Mouse (Mus musculus): ENCODE results near the gene Nlrp4f. TPM values are rescaled to one million over a fixed set of nuclear protein-coding genes. Genes with fewer than 3 reads are reported as not detected.

Nlrp4f gene
- polyA plus RNA-seq, 1 experiment, result not detected

- Histone ChIP-seq H3K4me3 (ENCODE audit: insufficient read depth, poor library complexity, severe bottlenecking) (no peak overlapping the region), H3K79me3 (ENCODE audit: low read depth) (no peaks in the 10 kb centered on the region), H3K36me3 (ENCODE audit: control insufficient read depth, insufficient read depth) (no peaks in the 10 kb centered on the region), H3K27me3 (ENCODE audit: control insufficient read depth, insufficient read depth, insufficient read length) (no peaks in the 10 kb centered on the region), H3K79me2 (ENCODE audit: control insufficient read depth, insufficient read depth) (no peaks in the 10 kb centered on the region), H3ac (ENCODE audit: control insufficient read depth, insufficient read length, low read depth) (no peak overlapping the region)
- no peak for TF ChIP-seq USF1 (IDR thresholded peaks at IDR 0.05; ENCODE audit: low read depth)
- no peak for TF ChIP-seq FOSL1 (IDR thresholded peaks at IDR 0.05; ENCODE audit: insufficient read depth, low read length, poor library complexity, severe bottlenecking)
- no peak for TF ChIP-seq CTCF (IDR thresholded peaks at IDR 0.05; ENCODE audit: control insufficient read depth, insufficient read depth, insufficient read length)
- no peak for TF ChIP-seq MYOD1 (IDR thresholded peaks at IDR 0.05; ENCODE audit: control insufficient read depth, insufficient read length, low read depth)
- TF ChIP-seq MYOG (IDR thresholded peaks at IDR 0.05; ENCODE audit: control insufficient read depth, extremely low read depth, insufficient read length), result no peak
- TF ChIP-seq CEBPB (IDR thresholded peaks at IDR 0.05; ENCODE audit: low read depth), result no peak
- TF ChIP-seq MAX (IDR thresholded peaks at IDR 0.05), result no peak
Measured at GRCm38 (mm10) chr13:65237211-65237610, 31.4 kb upstream of the Nlrp4f start.

GRCm38 (mm10) chr13:65226657-65227056 is 20.9 kb upstream of the Nlrp4f start:
- H3K27me3 ChIP-seq (ENCODE audit: control insufficient read depth, insufficient read depth, insufficient read length), result no peaks in the 10 kb centered on the region
- H3K79me2 ChIP-seq (ENCODE audit: control insufficient read depth, insufficient read depth), result no peaks in the 10 kb centered on the region
- H3ac ChIP-seq (ENCODE audit: control insufficient read depth, insufficient read length, low read depth), result no peak overlapping the region
- no peak for TF ChIP-seq FOSL1 (IDR thresholded peaks at IDR 0.05; ENCODE audit: insufficient read depth, low read length, poor library complexity, severe bottlenecking)
- TF ChIP-seq USF1 (IDR thresholded peaks at IDR 0.05; ENCODE audit: low read depth), result no peak
- no peak for TF ChIP-seq MYOG (IDR thresholded peaks at IDR 0.05; ENCODE audit: control insufficient read depth, extremely low read depth, insufficient read length)
- TF ChIP-seq MYOD1 (IDR thresholded peaks at IDR 0.05; ENCODE audit: control insufficient read depth, insufficient read length, low read depth), result no peak
- TF ChIP-seq CEBPB (IDR thresholded peaks at IDR 0.05; ENCODE audit: low read depth), result no peak
- no peak for TF ChIP-seq CTCF (IDR thresholded peaks at IDR 0.05; ENCODE audit: control insufficient read depth, insufficient read depth, insufficient read length)
- no peak for TF ChIP-seq MAX (IDR thresholded peaks at IDR 0.05)
- no peaks in the 10 kb centered on the region for H3K36me3 ChIP-seq (ENCODE audit: control insufficient read depth, insufficient read depth)
- no peak overlapping the region for H3K4me3 ChIP-seq (ENCODE audit: insufficient read depth, poor library complexity, severe bottlenecking)
- no peaks in the 10 kb centered on the region for H3K79me3 ChIP-seq (ENCODE audit: low read depth)

GRCm38 (mm10) chr13:65225945-65226344 is 20.2 kb upstream of the Nlrp4f start:
- H3K79me2 ChIP-seq (ENCODE audit: control insufficient read depth, insufficient read depth), result no peaks in the 10 kb centered on the region
- TF ChIP-seq MAX (IDR thresholded peaks at IDR 0.05) (no peak), USF1 (IDR thresholded peaks at IDR 0.05; ENCODE audit: low read depth) (no peak), MYOD1 (IDR thresholded peaks at IDR 0.05; ENCODE audit: control insufficient read depth, insufficient read length, low read depth) (no peak), FOSL1 (IDR thresholded peaks at IDR 0.05; ENCODE audit: insufficient read depth, low read length, poor library complexity, severe bottlenecking) (no peak), MYOG (IDR thresholded peaks at IDR 0.05; ENCODE audit: control insufficient read depth, extremely low read depth, insufficient read length) (no peak), CEBPB (IDR thresholded peaks at IDR 0.05; ENCODE audit: low read depth) (no peak), CTCF (IDR thresholded peaks at IDR 0.05; ENCODE audit: control insufficient read depth, insufficient read depth, insufficient read length) (no peak)
- H3ac ChIP-seq (ENCODE audit: control insufficient read depth, insufficient read length, low read depth), result no peak overlapping the region
- no peaks in the 10 kb centered on the region for H3K27me3 ChIP-seq (ENCODE audit: control insufficient read depth, insufficient read depth, insufficient read length)
- no peak overlapping the region for H3K4me3 ChIP-seq (ENCODE audit: insufficient read depth, poor library complexity, severe bottlenecking)
- no peaks in the 10 kb centered on the region for H3K79me3 ChIP-seq (ENCODE audit: low read depth)
- H3K36me3 ChIP-seq (ENCODE audit: control insufficient read depth, insufficient read depth), result no peaks in the 10 kb centered on the region

GRCm38 (mm10) chr13:65200667-65201066 is 5.1 kb downstream of the Nlrp4f start:
- no peak overlapping the region for H3ac ChIP-seq (ENCODE audit: control insufficient read depth, insufficient read length, low read depth)
- no peaks in the 10 kb centered on the region for H3K36me3 ChIP-seq (ENCODE audit: control insufficient read depth, insufficient read depth)
- no peak for TF ChIP-seq FOSL1 (IDR thresholded peaks at IDR 0.05; ENCODE audit: insufficient read depth, low read length, poor library complexity, severe bottlenecking)
- no peak for TF ChIP-seq MAX (IDR thresholded peaks at IDR 0.05)
- no peak for TF ChIP-seq CEBPB (IDR thresholded peaks at IDR 0.05; ENCODE audit: low read depth)
- TF ChIP-seq USF1 (IDR thresholded peaks at IDR 0.05; ENCODE audit: low read depth), result no peak
- TF ChIP-seq CTCF (IDR thresholded peaks at IDR 0.05; ENCODE audit: control insufficient read depth, insufficient read depth, insufficient read length), result no peak
- TF ChIP-seq MYOD1 (IDR thresholded peaks at IDR 0.05; ENCODE audit: control insufficient read depth, insufficient read length, low read depth), result no peak
- no peak for TF ChIP-seq MYOG (IDR thresholded peaks at IDR 0.05; ENCODE audit: control insufficient read depth, extremely low read depth, insufficient read length)
- H3K79me2 ChIP-seq (ENCODE audit: control insufficient read depth, insufficient read depth), result no peaks in the 10 kb centered on the region
- H3K27me3 ChIP-seq (ENCODE audit: control insufficient read depth, insufficient read depth, insufficient read length), result no peaks in the 10 kb centered on the region
- no peak overlapping the region for H3K4me3 ChIP-seq (ENCODE audit: insufficient read depth, poor library complexity, severe bottlenecking)
- H3K79me3 ChIP-seq (ENCODE audit: low read depth), result no peaks in the 10 kb centered on the region

GRCm38 (mm10) chr13:65176472-65177091 is 29.2 kb downstream of the Nlrp4f start:
- Histone ChIP-seq H3K36me3 (ENCODE audit: control insufficient read depth, insufficient read depth) (no peaks in the 10 kb centered on the region), H3K79me2 (ENCODE audit: control insufficient read depth, insufficient read depth) (no peaks in the 10 kb centered on the region), H3K79me3 (ENCODE audit: low read depth) (no peaks in the 10 kb centered on the region), H3K4me3 (ENCODE audit: insufficient read depth, poor library complexity, severe bottlenecking) (no peak overlapping the region), H3K27me3 (ENCODE audit: control insufficient read depth, insufficient read depth, insufficient read length) (no peaks in the 10 kb centered on the region), H3ac (ENCODE audit: control insufficient read depth, insufficient read length, low read depth) (no peak overlapping the region)
- TF ChIP-seq MYOG (IDR thresholded peaks at IDR 0.05; ENCODE audit: control insufficient read depth, extremely low read depth, insufficient read length), result no peak
- no peak for TF ChIP-seq USF1 (IDR thresholded peaks at IDR 0.05; ENCODE audit: low read depth)
- TF ChIP-seq CEBPB (IDR thresholded peaks at IDR 0.05; ENCODE audit: low read depth), result no peak
- TF ChIP-seq MYOD1 (IDR thresholded peaks at IDR 0.05; ENCODE audit: control insufficient read depth, insufficient read length, low read depth), result no peak
- TF ChIP-seq MAX (IDR thresholded peaks at IDR 0.05), result no peak
- TF ChIP-seq FOSL1 (IDR thresholded peaks at IDR 0.05; ENCODE audit: insufficient read depth, low read length, poor library complexity, severe bottlenecking), result no peak
- TF ChIP-seq CTCF (IDR thresholded peaks at IDR 0.05; ENCODE audit: control insufficient read depth, insufficient read depth, insufficient read length), result no peak

Data from C2C12 (cell line).